Mouse (Mus musculus) cerebellum, adult (tissue): ENCODE measurements around the gene Zfp239.

Experiments
- ATAC-seq: cut with Nextera tagmentation; 2 replicates; pipeline ENCODE4 v1.9.2; 2017; ENCODE audit warnings: mild to moderate bottlenecking, moderate library complexity, mixed read lengths; ENCODE audit not compliant: insufficient number of reproducible peaks, low FRiP score, low TSS enrichment

The Zfp239 gene

GRCm38 (mm10) chr6:117878700-117879407, 17.0 kb downstream of the Zfp239 start:
- peak; percentile 82 for ATAC-seq

- peak; percentile 95 for ATAC-seq
Observed at GRCm38 (mm10) chr6:117879408-117880115, 17.7 kb downstream of the Zfp239 start.

DNA sequence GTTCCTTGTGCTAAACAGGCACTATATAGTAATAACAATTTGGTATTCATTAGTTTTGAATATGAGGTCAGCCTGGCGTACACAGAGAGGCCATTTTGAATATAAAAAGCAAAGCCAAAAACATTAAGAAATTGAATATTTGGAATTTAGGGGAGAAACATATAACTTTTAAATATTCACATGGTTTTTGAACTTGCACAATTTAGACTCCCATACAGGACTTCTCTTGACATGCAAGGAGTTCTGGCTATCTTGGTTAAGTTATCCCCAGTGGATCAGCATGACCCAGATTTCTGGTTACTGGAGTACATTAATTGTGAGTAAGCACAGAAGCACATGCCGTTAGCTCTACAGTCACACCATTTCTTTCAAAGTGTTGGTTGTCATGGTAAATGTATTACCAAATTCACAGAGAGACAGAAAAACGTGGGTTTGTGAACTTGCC, 18.5 kb downstream of the Zfp239 start:
- ATAC-seq: no peak

- ATAC-seq: no peak
Observed at GRCm38 (mm10) chr6:117881229-117881628, 19.3 kb downstream of the Zfp239 start.

GRCm38 (mm10) chr6:117881997-117882396, 20.1 kb downstream of the Zfp239 start:
- no peak for ATAC-seq

- no peak for ATAC-seq
Observed at GRCm38 (mm10) chr6:117885943-117886342, 24.0 kb downstream of the Zfp239 start.

DNA sequence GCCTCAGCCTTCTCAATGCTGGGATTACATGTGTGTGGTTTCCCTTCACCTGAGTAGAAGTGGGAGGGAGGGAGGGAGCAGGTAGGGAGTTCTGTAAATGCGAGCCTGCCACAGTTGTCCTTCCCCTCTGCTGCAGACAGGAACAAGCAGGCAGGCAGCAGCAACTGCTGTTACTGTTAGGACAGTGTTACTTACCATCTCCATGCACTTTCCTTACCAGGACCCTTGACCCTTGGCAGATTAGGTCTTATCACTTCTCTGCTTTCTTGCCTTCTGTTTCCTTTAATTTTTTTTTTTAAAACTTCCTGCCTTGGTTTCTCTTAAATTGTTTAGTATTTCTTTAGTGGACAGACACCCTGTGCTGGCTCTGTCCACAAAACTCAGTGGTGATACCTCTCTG, 26.1 kb downstream of the Zfp239 start:
- ATAC-seq: no peak

DNA sequence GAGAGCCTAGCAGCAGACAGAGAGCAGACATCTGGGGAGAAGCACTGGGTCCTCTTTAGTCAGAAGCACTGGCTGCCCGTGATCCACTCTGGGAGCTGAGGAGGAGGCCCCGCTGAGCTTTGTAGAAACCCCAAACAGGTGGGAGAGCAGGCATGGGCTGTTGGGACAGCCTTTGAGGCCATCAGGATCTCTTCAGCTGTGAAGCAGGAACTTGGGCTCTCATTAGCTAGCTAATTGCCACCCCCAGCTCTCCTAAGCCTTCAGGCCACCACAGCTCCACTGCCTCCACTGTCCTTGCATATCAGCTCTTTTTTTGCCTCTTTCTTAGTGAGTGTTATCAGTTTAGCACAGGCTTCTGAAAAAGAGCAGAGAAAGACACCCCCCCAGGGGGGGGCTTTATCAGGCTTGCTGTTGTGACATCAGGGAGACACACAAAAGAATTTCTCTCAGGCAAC, 26.8 kb downstream of the Zfp239 start:
- ATAC-seq: no peak

DNA sequence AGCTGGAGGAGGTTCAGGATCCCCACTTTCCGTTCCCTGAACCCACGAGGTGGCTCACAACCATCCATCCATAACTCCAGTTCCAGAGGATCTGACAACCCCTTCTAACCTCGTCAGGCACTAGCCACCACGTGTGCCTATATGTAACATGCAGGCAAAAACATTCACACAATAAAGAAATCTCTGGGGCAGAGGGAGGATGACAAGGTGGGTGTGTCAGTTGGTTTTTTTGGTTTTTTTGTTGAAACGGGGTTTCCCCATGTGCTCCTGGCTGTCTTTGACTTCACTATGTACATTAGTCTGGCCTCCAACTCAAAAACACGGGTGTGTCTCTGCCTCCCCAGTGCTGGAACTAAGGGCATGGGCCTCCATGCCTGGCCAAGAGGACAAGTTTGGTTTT, 28.4 kb downstream of the Zfp239 start:
- no peak for ATAC-seq

- no peak for ATAC-seq
Observed at GRCm38 (mm10) chr6:117891369-117892160, 29.7 kb downstream of the Zfp239 start.

- no peak for ATAC-seq
Observed at GRCm38 (mm10) chr6:117892386-117892785, 30.5 kb downstream of the Zfp239 start.

DNA sequence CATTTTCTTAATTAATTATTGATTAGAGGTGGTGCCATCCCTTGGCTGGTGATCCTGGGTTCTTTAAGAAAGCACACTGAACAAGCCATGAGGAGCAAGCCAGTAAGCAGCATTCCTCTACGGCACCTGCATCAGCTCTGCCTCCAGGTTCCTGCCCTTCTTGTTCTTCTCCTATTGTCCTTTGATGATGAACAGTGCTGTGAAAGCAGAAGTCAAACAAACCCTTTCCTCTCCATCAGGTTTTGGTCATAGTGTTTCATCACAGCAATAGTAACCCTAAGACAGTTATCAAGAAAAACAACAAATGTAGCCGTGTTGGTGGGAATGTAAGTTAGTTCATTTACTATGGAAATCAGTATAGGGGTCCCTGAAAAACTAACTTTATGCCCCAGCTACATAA, 31.5 kb downstream of the Zfp239 start:
- ATAC-seq: no peak

- no peak for ATAC-seq
Observed at GRCm38 (mm10) chr6:117897800-117898199, 35.9 kb downstream of the Zfp239 start.

DNA sequence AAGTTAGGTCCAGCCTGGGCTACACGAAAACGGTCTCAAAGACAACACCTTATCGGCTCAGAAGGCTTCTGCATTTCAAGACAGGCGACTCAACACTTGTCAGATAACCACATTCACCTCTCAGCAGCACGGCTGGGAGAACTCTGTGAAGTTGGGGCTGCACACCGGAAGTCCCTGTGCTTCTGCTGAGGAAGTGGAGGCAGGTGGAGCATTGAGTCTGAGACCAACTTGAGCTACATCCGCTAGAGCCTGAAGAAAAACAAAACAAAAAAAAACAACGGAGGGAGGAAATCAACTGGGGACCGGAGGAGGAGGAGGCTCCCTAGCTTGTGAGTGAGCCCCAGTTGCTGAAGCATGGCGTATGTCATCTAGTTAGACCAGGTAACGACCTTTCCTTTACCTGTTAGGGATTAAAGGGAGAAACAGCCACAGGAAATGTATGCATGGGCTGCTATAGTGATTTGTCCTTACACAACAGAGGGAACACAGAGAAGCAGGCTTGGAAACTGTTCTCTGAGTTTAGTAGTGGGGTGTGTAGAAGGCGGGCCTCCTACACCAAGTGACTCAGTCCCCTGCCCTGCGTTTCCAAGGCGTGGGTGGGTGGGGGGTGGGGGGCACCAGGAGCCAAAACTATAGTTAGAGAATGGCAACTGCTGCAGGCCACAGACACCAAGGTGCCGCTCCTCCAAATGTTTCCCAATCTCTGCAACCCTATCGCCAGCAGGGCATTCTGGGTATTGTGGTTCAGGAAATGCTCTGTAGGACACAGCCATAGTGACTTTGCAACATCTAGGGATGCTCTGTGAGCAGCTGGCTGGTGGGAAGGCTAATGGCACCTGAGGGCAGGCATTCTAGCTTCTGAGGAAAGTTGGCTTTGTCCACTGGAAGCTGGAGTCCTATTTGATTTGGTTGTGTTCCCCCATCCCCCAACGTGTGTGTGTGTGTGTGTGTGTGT, 38.5 kb downstream of the Zfp239 start, which contains the start of gene Hnrnpf:
Gene Hnrnpf, plus strand, starts transcription at position 199 of the 955 bp plus-strand sequence.
- ATAC-seq: no peak

GRCm38 (mm10) chr6:117901510-117902402, 39.9 kb downstream of the Zfp239 start:
- ATAC-seq: no peak

DNA sequence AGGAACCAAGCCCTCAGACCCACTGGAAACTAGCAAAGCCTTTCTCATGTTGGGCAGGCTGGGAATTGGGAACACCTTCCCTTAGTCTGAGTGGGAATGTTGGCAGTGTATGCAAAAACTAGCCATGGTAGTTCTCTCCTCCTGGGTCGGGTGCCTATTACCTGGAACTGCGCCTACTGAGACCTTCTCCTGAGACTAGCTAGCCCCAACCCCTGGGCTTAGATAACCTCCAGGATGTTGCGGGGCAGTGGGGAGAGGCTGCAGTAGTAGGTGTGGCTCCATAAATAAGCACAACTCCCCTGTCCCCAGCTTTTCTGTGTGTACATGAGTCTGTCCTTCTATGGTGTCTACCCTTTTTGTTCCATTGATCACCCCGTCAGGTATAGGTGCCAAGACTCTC, 40.7 kb downstream of the Zfp239 start:
- ATAC-seq: no peak

DNA sequence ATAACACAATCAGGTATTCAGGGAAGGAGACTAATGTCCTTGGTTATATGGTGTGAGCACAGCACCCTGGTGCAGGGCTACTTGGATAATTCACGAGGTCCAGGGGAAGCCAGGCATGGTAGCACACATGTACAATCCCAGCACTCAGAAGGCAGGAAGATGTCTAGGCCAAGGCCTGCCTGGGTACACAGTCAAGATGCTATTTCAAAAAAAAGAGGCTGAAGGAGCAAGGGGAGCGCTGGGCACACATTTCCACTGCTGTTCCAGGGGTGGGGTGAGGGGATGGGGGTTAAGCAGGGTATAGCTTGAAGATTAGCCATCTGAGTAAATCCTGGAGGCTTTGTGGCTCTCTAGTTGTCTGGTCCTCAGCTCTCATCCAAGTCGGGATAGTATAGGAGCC, 41.9 kb downstream of the Zfp239 start:
- no peak for ATAC-seq

- ATAC-seq: no peak
Observed at GRCm38 (mm10) chr6:117905260-117905930, 43.5 kb downstream of the Zfp239 start.
